Mouse (Mus musculus) embryonic facial prominence, embryonic 11.5 days (tissue): ENCODE results near the gene Mea1. TPM values are rescaled to one million over a fixed set of nuclear protein-coding genes. Genes with fewer than 3 reads are reported as not detected.

Source experiments
- ATAC-seq: fragments of 200-750 bp; cut with Nextera tagmentation; replicated peaks from 2 replicates; pipeline ENCODE4 v1.8.0; 2017; ENCODE audit warnings: low read depth; ENCODE audit not compliant: insufficient number of reproducible peaks, low FRiP score, low TSS enrichment
- DNase-seq: peaks from one replicate; pipeline ENCODE4 v3.0.0-alpha.2; 2015; ENCODE audit warnings: low spot score
- H3K27ac ChIP-seq: fragments of 300-500 bp; sonication (generic); replicated peaks from 2 replicates; pipeline ENCODE4 v1.5.1; 2014; ENCODE audit warnings: mild to moderate bottlenecking, low read depth, low read length, control low read depth
- H3K27me3 ChIP-seq: fragments of 300-500 bp; sonication (generic); 2 replicates; pipeline ENCODE4 v1.6.1; 2014; ENCODE audit warnings: mild to moderate bottlenecking, low read length, moderate library complexity, mixed read lengths; ENCODE audit not compliant: control insufficient read depth, insufficient read depth
- H3K36me3 ChIP-seq: fragments of 300-500 bp; sonication (generic); replicated peaks from 2 replicates; pipeline ENCODE4 v1.6.1; 2014; ENCODE audit warnings: low read depth, mild to moderate bottlenecking, low read length, moderate library complexity, mixed read lengths; ENCODE audit not compliant: control insufficient read depth, insufficient read depth
- H3K4me1 ChIP-seq: fragments of 300-500 bp; sonication (generic); 2 replicates; pipeline ENCODE4 v1.6.1; 2014; ENCODE audit warnings: low read length, mixed read lengths; ENCODE audit not compliant: control insufficient read depth, insufficient read depth
- H3K4me2 ChIP-seq: fragments of 300-500 bp; sonication (generic); 2 replicates; pipeline ENCODE4 v1.6.1; 2014; ENCODE audit warnings: low read depth, mild to moderate bottlenecking, control low read depth, low read length, moderate library complexity
- H3K4me3 ChIP-seq: fragments of 300-500 bp; sonication (generic); 2 replicates; pipeline ENCODE4 v1.5.1; 2014; ENCODE audit warnings: low read depth, low read length, control low read depth
- H3K9ac ChIP-seq: fragments of 300-500 bp; sonication (generic); replicated peaks from 2 replicates; pipeline ENCODE4 v1.6.1; 2014; ENCODE audit warnings: mild to moderate bottlenecking, control low read depth, low read length
- H3K9me3 ChIP-seq: fragments of 300-500 bp; sonication (generic); replicated peaks from 2 replicates; pipeline ENCODE4 v1.6.1; 2016; ENCODE audit warnings: mild to moderate bottlenecking, low read length, inconsistent platforms, mixed read lengths; ENCODE audit not compliant: control insufficient read depth
- WGBS: fragments of 180-500 bp; shearing (Covaris S2); extraction: QIAGEN DNeasy Blood & Tissue Kit; methylation state at CpG from one replicate; pipeline ENCODE4 v1.1.7; 2014; 5-methylcytosine and 5-hydroxymethylcytosine counted together
- polyA plus RNA-seq: library from polyadenylated mRNA; unstranded; fragments of >200 nt; fragmentation: Nextera tagmentation; extraction: Ambion mirVana; gene quantifications from 2 replicates; pipeline ENCODE4 v1.2.1, GENCODE M21; 2014

Gene Mea1
- polyA plus RNA-seq, 1 experiment from 2014 or later = 165 TPM

DNA sequence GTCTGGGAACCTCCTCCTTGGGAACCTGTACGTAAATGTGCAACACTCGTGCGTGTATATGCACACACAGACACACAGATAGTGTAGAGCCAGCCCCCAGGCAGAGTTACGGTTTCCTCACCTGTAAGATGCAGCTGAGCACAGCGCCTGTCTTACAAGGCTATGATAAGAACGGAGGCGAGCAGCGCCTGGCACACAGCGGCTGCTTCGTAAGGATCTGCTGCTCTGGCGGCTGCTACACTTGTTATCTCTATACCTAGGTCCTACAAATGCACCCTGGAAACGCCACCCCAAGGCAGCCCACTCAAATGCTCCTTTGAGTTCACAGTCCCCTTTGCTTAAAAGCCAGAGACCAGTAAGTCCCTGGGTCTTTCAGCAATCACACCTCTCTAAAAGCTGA is 12.1 kb downstream of the Mea1 start:
- no peak overlapping the region for H3K9ac ChIP-seq
- DNase-seq (no peak), ATAC-seq (no peak)
- 94% methylated on average over 12 of the region's 12 CpGs for WGBS
- no peaks in the 10 kb centered on the region for H3K27me3 ChIP-seq
- no peaks in the 10 kb centered on the region for H3K4me1 ChIP-seq
- H3K36me3 ChIP-seq = peaks cover 8% of the 10 kb centered on the region; the same call in 1 of the 2 replicates
- H3K4me2 ChIP-seq = no peak overlapping the region
- no peak overlapping the region for H3K4me3 ChIP-seq
- no peaks in the 10 kb centered on the region for H3K9me3 ChIP-seq
- no peak overlapping the region for H3K27ac ChIP-seq

DNA sequence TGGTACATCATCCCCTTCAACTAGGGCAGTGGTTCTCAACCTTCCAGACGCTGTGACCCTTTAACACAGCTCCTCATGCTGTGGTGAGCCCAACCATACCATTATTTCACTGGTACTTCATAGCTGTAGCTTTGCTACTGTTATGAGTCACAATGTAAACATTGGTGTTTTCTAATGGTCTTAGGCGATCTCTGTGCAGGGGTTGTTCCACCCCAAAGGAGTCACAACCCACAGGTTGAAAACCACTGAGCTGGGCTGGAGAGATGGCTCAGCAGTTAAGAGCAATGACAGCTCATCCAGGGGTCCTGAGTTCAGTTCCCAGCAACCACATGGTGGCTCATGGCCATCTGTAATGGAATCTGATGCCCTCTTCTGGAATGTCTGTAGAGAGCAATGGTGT is 12.8 kb downstream of the Mea1 start:
- H3K27ac ChIP-seq = no peak overlapping the region
- no peak overlapping the region for H3K4me3 ChIP-seq
- no peak overlapping the region for H3K9ac ChIP-seq
- H3K36me3 ChIP-seq = 0 out of 2 replicates have a peak, but pooled peaks cover 5% of the 10 kb centered on the region
- H3K9me3 ChIP-seq = no peaks in the 10 kb centered on the region
- no peaks in the 10 kb centered on the region for H3K27me3 ChIP-seq
- H3K4me1 ChIP-seq = no peaks in the 10 kb centered on the region
- 90% methylated on average over 2 of the region's 2 CpGs for WGBS
- DNase-seq = no peak
- no peak for ATAC-seq
- H3K4me2 ChIP-seq = no peak overlapping the region

DNA sequence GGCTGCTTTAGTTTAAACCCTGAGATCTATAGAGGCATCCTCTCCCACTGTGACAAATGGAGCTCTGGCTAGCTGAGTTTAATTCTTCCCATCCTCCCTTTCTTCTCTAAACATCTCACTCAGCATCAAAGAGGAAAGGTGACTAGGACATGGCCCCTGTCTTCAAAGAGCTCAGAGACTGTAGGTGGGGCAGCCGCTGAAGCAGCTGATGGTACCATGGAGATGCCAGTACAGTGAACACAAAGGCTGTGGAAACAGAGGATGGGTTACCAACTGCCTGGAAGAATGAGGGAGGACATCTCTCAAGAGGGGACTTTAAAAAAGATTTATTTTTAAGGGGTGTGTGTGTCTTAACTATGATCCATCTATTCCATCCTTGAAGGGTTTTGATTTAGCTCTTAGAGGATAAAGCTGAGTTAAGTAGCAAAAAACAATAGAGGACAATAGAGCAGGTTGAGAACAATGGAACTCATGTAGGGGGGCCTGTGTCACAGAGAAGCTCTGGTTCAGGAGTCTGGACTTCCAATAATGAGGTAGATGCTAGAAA is 16.0 kb downstream of the Mea1 start:
- 90% methylated on average over 1 of the region's 1 CpGs for WGBS
- H3K36me3 ChIP-seq = peaks cover 2% of the 10 kb centered on the region; the same call in 1 of the 2 replicates
- H3K4me1 ChIP-seq = no peaks in the 10 kb centered on the region
- no peak for ATAC-seq
- H3K27ac ChIP-seq = no peak overlapping the region
- H3K9ac ChIP-seq = no peak overlapping the region
- H3K9me3 ChIP-seq = no peaks in the 10 kb centered on the region
- H3K4me2 ChIP-seq = no peak overlapping the region
- no peak overlapping the region for H3K4me3 ChIP-seq
- H3K27me3 ChIP-seq = no peaks in the 10 kb centered on the region
- no peak for DNase-seq

DNA sequence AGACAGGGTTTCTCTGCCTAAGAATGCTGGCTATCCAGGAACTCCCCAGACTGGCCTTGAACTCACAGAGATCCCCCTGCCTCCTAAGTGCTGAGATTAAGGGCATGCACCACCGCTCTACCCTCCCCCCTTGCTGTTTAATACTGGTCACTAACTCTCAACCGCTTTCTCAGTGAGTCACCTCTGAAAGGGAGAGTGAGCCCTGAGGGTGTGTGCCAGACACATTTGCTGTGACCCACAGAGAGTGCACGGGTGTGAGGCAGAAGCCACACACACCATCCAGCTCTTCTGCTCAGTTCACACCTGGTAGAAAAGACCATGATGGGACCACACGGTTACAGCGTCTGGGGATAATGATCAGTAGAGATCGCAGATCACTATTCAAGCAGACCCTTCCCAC is 19.9 kb downstream of the Mea1 start:
- Histone ChIP-seq H3K36me3 (no peaks in the 10 kb centered on the region; the same call in 1 of the 2 replicates), H3K4me1 (peaks cover 9% of the 10 kb centered on the region), H3K27ac (no peak overlapping the region), H3K4me2 (no peak overlapping the region), H3K9ac (no peak overlapping the region), H3K4me3 (no peak overlapping the region), H3K9me3 (no peaks in the 10 kb centered on the region), H3K27me3 (no peaks in the 10 kb centered on the region)
- DNase-seq = no peak
- WGBS = 88% methylated on average over 6 of the region's 6 CpGs
- no peak for ATAC-seq

DNA sequence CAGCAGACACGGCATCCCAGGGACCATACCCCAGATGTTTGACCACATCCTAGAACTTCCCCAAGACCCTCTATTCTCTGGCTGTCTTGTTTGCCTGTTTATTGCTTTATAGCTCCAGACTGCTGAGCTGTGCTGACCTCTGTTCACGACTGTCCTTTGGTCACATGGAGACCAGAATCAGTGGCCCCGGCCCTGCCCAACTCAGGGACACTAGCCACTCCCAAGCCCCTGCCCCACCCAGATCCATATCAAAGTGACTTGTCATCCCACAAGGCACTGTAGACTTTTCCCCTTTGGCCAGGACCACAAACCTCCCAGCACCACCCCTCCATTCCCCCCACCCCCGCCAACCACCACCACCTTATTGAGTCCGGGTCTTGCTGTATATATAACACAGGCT is 20.7 kb downstream of the Mea1 start:
- H3K27me3 ChIP-seq = no peaks in the 10 kb centered on the region
- H3K27ac ChIP-seq = no peak overlapping the region
- peaks cover 10% of the 10 kb centered on the region for H3K4me1 ChIP-seq
- no peak overlapping the region for H3K9ac ChIP-seq
- WGBS = 87% methylated on average over 5 of the region's 5 CpGs
- no peaks in the 10 kb centered on the region; the same call in 1 of the 2 replicates for H3K36me3 ChIP-seq
- no peak overlapping the region for H3K4me2 ChIP-seq
- no peak for DNase-seq
- H3K9me3 ChIP-seq = no peaks in the 10 kb centered on the region
- no peak overlapping the region for H3K4me3 ChIP-seq
- ATAC-seq = no peak

DNA sequence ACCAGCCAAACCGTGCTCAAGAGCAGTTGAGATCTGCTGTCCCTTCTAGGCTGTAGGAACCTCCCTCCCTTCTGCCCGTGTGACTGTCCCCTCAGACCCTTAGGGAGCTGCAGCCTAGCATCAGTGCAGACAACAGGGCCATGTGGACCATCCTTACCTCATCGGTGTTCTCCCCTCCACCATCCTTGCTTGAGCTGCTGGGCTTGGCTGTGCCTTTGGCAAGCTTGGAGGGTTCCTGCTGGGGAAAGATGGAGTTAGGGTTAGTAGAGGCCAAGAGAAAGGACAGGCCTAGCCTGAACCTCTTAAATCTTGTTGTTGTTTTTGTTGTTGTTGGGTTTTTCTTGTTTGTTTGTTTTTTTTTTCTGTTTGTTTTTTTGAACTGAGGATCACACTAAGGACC is 21.3 kb downstream of the Mea1 start:
- Histone ChIP-seq H3K9me3 (no peaks in the 10 kb centered on the region), H3K27ac (no peak overlapping the region), H3K4me3 (no peak overlapping the region), H3K4me1 (peaks cover 10% of the 10 kb centered on the region), H3K27me3 (no peaks in the 10 kb centered on the region), H3K4me2 (no peak overlapping the region), H3K9ac (no peak overlapping the region), H3K36me3 (no peaks in the 10 kb centered on the region; the same call in 1 of the 2 replicates)
- DNase-seq (no peak), ATAC-seq (no peak)
- 92% methylated on average over 3 of the region's 3 CpGs for WGBS

DNA sequence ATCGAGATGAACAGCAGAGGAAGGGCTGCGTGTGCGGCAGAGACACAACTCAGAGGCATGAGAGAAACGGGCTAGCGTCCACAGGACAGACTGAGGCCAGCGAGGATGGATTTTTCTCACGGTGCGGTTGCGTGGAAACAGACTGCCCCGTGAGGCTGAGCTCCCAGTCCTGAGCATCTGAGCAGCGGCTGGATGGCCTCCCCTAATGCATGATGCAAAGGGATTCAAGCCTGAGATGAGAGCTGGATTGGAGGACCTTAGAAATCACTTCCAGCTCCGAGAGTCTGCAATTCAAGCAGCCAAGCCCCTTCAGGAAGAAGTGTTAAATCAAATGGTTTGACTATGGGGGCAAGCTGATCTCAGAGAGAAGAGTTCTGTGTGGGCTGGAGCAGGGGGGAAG is 22.9 kb downstream of the Mea1 start:
- no peak overlapping the region for H3K4me3 ChIP-seq
- ATAC-seq (no peak), DNase-seq (no peak)
- WGBS = 87% methylated on average over 12 of the region's 12 CpGs
- no peaks in the 10 kb centered on the region for H3K9me3 ChIP-seq
- H3K4me1 ChIP-seq = peaks cover 10% of the 10 kb centered on the region
- no peak overlapping the region for H3K27ac ChIP-seq
- no peaks in the 10 kb centered on the region for H3K27me3 ChIP-seq
- no peak overlapping the region; the same call in 1 of the 2 replicates for H3K9ac ChIP-seq
- H3K36me3 ChIP-seq = no peaks in the 10 kb centered on the region; the same call in 1 of the 2 replicates
- no peak overlapping the region for H3K4me2 ChIP-seq

DNA sequence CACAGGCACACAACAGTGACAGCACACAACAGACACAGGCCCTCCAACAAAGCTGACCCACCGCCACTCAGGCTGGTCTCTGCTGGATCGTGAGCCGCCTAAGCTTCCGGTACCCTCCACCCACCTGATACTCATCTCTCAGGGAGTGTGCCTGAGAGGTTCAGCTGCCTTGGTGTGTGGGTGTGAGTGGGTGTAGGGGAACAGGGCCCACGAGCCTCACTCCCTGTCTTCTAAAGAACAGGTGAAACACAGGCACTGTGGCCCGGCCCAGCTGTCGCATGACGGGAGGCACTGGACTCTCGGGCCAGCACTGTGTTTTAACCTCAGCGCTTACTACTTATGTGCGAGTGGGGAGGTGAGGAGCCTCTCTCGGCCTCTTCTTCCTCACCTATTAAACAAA is 23.5 kb downstream of the Mea1 start:
- ATAC-seq = no peak
- Histone ChIP-seq H3K27ac (no peak overlapping the region), H3K9me3 (no peaks in the 10 kb centered on the region), H3K4me2 (no peak overlapping the region), H3K9ac (no peak overlapping the region; the same call in 1 of the 2 replicates), H3K27me3 (no peaks in the 10 kb centered on the region), H3K4me1 (peaks cover 10% of the 10 kb centered on the region), H3K4me3 (no peak overlapping the region), H3K36me3 (no peaks in the 10 kb centered on the region; the same call in 1 of the 2 replicates)
- 86% methylated on average over 12 of the region's 12 CpGs for WGBS
- no peak for DNase-seq
